Mouse (Mus musculus) cerebellum, adult 8-10 months (tissue): Measurements from ENCODE around the gene Fcamr.

Source experiments
- DNase-seq: peaks from one replicate; pipeline ENCODE4 v3.0.0; 2022

Gene Fcamr

GRCm38 (mm10) chr1:130804279-130804678 is 3.6 kb downstream of the Fcamr start:
- no peak for DNase-seq

GRCm38 (mm10) chr1:130810906-130811305 is 10.2 kb downstream of the Fcamr start:
- DNase-seq = no peak

- no peak for DNase-seq
Measured at GRCm38 (mm10) chr1:130811316-130811715, 10.6 kb downstream of the Fcamr start.

- DNase-seq = no peak
Measured at GRCm38 (mm10) chr1:130819737-130820136, 19.0 kb downstream of the Fcamr start.

- no peak for DNase-seq
Measured at GRCm38 (mm10) chr1:130820316-130821148, 19.8 kb downstream of the Fcamr start.

GRCm38 (mm10) chr1:130821149-130821471 is 20.4 kb downstream of the Fcamr start:
- no peak for DNase-seq

GRCm38 (mm10) chr1:130821911-130822625 is 21.4 kb downstream of the Fcamr start:
- no peak for DNase-seq

- no peak for DNase-seq
Measured at GRCm38 (mm10) chr1:130826448-130826847, 25.7 kb downstream of the Fcamr start, which contains the start of gene Pigr. Gene Pigr (plus strand): TSS chr1:130826684.

GRCm38 (mm10) chr1:130828656-130829055 is 28.0 kb downstream of the Fcamr start:
- no peak for DNase-seq

- DNase-seq = no peak
Measured at GRCm38 (mm10) chr1:130829906-130830830, 29.5 kb downstream of the Fcamr start.

GRCm38 (mm10) chr1:130832230-130833149 is 31.8 kb downstream of the Fcamr start:
- DNase-seq = no peak

- peak; percentile 36 for DNase-seq
Measured at GRCm38 (mm10) chr1:130835161-130835936, 34.6 kb downstream of the Fcamr start.

- no peak for DNase-seq
Measured at GRCm38 (mm10) chr1:130838288-130838687, 37.6 kb downstream of the Fcamr start.

GRCm38 (mm10) chr1:130840599-130841379 is 40.1 kb downstream of the Fcamr start:
- no peak for DNase-seq

GRCm38 (mm10) chr1:130841621-130842020 is 40.9 kb downstream of the Fcamr start:
- DNase-seq = no peak

- DNase-seq = no peak
Measured at GRCm38 (mm10) chr1:130844516-130844915, 43.8 kb downstream of the Fcamr start.

- no peak for DNase-seq
Measured at GRCm38 (mm10) chr1:130849530-130850214, 49.0 kb downstream of the Fcamr start.

- DNase-seq = no peak
Measured at GRCm38 (mm10) chr1:130850405-130850804, 49.7 kb downstream of the Fcamr start.

- no peak for DNase-seq
Measured at GRCm38 (mm10) chr1:130854819-130855218, 54.1 kb downstream of the Fcamr start.

GRCm38 (mm10) chr1:130855723-130856122 is 55.0 kb downstream of the Fcamr start:
- no peak for DNase-seq
